Mouse (Mus musculus): ENCODE results near the gene Arhgdib.

DNA sequence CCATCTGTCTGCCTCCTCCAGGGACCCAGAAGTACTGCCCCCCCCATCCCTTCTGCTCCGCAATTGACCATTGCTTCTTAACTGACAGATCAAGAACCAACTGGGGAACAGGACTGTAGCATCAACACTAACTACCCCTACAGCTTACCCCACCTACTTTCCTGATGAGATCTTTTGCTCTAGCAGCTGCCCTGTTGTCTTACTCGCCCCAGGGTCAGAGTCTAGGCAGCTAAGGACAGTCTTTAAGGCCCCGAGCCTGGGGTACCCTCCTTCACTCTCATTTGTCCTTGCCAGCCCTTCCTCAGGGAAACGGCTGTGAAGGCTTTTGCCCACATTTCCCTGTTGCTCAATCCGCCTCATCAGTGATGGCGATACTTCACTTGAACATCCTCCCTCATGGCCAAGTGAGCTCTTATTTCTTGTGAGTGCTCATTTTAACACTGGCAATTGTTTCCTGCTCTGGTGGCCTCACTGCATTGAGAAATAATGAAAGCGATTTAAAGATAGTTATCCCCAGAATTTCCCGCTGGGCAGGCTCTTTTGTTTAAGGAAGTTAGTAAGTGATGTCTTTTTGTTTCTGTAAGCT is 37.7 kb downstream of the Arhgdib start:
- TF ChIP-seq POLR2A (IDR thresholded peaks at IDR 0.05; ENCODE audit: control insufficient read depth, low read depth, low read length) (no peak), CTCF (IDR thresholded peaks at IDR 0.05; ENCODE audit: control insufficient read depth, insufficient read depth, insufficient replicate concordance, low read depth, low read length) (no peak)
